Mouse (Mus musculus) ES-E14 (cell line): ENCODE measurements at regions not wholly inside any gene's neighbourhood (a gene's known extent, or its start where the extent isn't known, plus 50 kb on each side); places are given as distances from the start of the nearest gene placed in this dataset.

Experiments
- HCFC1 ChIP-seq: IDR thresholded peaks from 2 replicates; pipeline ENCODE4 v1.6.1; 2012; ENCODE audit warnings: low read length, inconsistent platforms, borderline replicate concordance; ENCODE audit not compliant: insufficient read depth
- ZC3H11A ChIP-seq: IDR thresholded peaks from 2 replicates; pipeline ENCODE4 v1.6.1; 2012; ENCODE audit warnings: low read depth, mild to moderate bottlenecking, inconsistent platforms, low read length, borderline replicate concordance
- ZNF384 ChIP-seq: IDR thresholded peaks from 2 replicates; pipeline ENCODE4 v1.6.1; 2012; ENCODE audit warnings: low read depth, low read length, inconsistent platforms

- no peak for TF ChIP-seq ZNF384
- TF ChIP-seq HCFC1 = no peak
- no peak for TF ChIP-seq ZC3H11A
These were observed 329.0 kb upstream of the Pbx1 start for GRCm38 (mm10) chr1:168761095-168761494.
